Mouse (Mus musculus): ENCODE results near the gene Wbp2. TPM values are rescaled to one million over a fixed set of nuclear protein-coding genes. Genes with fewer than 3 reads are reported as not detected.
"Not testable (repeated sequence)": the region's sequence is repeated elsewhere in the genome, so short reads cannot be mapped to it uniquely, and the experiment has no call there.

The Wbp2 gene
- polyA plus RNA-seq, 1 experiment from 2014 or later = 128 TPM

DNA sequence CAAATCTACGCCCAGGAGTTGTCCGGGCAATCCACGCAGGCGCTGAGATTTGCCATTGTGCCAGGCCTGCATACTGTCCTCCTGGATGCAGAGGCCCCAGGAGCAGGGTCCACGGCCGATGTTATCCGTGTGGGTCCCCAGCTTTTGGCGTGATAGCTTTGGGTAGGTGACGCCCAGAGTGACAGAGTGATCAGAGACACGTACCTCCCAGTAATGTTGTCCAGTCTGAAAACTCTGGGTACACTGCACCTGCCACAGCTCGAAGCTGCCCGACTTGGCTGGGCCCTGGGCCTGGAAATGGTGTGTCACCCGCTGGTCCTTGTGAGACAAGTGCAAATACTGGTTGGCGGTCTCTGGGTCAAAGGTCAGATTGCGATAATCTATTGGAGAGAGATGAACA lies 39.5 kb upstream of the Wbp2 start:
- no peaks in the 10 kb centered on the region for H3K9me3 ChIP-seq
- WGBS = 96% methylated on average over 15 of the region's 15 CpGs

DNA sequence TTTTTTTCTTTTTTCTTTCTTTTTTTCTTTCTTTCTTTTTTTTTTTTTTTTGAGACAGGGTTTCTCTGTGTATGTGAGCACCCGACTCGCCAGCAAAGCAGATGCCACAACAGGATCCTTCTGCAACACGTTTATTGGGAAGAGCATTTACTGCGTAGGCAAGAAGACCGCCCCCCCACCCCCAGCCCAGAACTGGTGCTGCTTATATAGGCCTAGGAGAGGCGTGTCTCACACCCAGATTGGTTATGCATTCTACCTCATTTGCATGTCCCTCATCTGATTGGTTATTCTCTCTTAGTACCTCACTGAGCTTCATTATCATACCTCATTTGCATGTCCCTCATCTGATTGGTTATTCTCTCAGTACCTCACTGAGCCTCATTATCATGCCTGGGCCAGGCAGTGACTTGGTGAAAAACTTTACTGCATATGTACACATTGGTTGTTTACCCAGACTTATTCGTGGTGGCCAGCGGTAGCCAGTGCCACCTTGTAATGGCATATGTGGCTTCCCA lies 35.0 kb upstream of the Wbp2 start:
- DNase-seq (ENCODE audit: low spot score); H3K9me3 ChIP-seq; H3K27me3 ChIP-seq (ENCODE audit: insufficient read depth, poor library complexity, severe bottlenecking); H3K27ac ChIP-seq; H3K4me3 ChIP-seq: not testable (repeated sequence)
- WGBS = 91% methylated on average over 8 of the region's 8 CpGs
- Histone ChIP-seq H3K4me1 (replicated peaks) (peaks cover 20% of the 10 kb centered on the region), H3K36me3 (peaks cover 12% of the 10 kb centered on the region)

More for the DNA sequence above, 39.5 kb upstream of the Wbp2 start:
- Histone ChIP-seq H3K4me1 (replicated peaks) (peaks cover 43% of the 10 kb centered on the region), H3K4me3 (no peak overlapping the region), H3K27me3 (ENCODE audit: insufficient read depth, poor library complexity, severe bottlenecking) (peaks cover 11% of the 10 kb centered on the region), H3K36me3 (peaks cover 13% of the 10 kb centered on the region), H3K27ac (no peak overlapping the region)
- DNase-seq (ENCODE audit: low spot score) = no peak

DNA sequence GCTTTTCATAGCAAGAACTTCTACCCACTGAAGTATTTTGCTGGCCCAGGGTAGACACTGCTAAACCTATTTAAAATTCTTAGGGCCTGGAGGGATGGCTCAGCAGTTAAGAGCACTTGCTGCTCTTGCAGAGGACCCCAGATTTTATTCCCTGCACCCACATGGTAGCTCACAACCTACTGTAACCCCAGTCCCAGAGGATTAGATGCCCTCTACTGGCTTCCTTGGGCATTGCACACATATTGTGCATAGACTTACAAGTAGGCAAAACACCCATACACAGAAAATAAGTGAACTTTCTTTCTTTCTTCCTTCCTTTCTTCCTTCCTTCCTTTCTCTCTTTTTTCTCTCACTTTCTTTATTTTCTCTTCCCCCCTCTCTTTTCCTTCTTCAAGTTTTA lies 31.0 kb upstream of the Wbp2 start:
- DNase-seq (ENCODE audit: low spot score) = no peak
- no peaks in the 10 kb centered on the region for H3K9me3 ChIP-seq
- no peak overlapping the region for H3K4me3 ChIP-seq
- no peak overlapping the region for H3K27ac ChIP-seq
- no peaks in the 10 kb centered on the region for H3K36me3 ChIP-seq
- peaks cover 19% of the 10 kb centered on the region for H3K4me1 ChIP-seq (replicated peaks)
- no peaks in the 10 kb centered on the region; the same call in 1 of the 2 replicates for H3K27me3 ChIP-seq (ENCODE audit: insufficient read depth, poor library complexity, severe bottlenecking)

DNA sequence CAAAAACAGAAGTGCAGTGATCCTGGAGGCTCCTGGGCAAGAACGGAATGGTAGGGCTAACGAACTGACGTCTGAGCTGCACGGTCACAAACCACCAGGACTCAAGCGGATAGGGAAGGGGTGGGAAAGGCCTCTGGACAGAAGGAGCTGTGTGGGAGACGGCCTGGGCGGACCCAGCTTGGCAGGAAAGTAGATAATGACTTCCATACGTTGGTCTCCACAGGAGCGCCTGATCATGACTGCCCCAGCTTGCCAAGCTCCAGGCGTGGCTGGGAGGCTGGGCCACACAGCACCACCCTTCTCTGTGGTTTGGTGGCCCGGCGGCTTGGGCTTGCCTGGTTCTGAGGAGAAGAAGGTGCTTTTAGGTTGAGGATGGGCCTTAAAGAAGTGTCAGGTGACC lies 30.4 kb upstream of the Wbp2 start:
- Histone ChIP-seq H3K27me3 (ENCODE audit: insufficient read depth, poor library complexity, severe bottlenecking) (peaks cover 1% of the 10 kb centered on the region), H3K36me3 (no peaks in the 10 kb centered on the region), H3K4me3 (no peak overlapping the region), H3K27ac (peak overlapping the region; percentile 35; the same call in 1 of the 2 replicates), H3K4me1 (replicated peaks) (peaks cover 19% of the 10 kb centered on the region), H3K9me3 (no peaks in the 10 kb centered on the region)
- no peak for DNase-seq (ENCODE audit: low spot score)
- WGBS = 66% methylated on average over 12 of the region's 12 CpGs

DNA sequence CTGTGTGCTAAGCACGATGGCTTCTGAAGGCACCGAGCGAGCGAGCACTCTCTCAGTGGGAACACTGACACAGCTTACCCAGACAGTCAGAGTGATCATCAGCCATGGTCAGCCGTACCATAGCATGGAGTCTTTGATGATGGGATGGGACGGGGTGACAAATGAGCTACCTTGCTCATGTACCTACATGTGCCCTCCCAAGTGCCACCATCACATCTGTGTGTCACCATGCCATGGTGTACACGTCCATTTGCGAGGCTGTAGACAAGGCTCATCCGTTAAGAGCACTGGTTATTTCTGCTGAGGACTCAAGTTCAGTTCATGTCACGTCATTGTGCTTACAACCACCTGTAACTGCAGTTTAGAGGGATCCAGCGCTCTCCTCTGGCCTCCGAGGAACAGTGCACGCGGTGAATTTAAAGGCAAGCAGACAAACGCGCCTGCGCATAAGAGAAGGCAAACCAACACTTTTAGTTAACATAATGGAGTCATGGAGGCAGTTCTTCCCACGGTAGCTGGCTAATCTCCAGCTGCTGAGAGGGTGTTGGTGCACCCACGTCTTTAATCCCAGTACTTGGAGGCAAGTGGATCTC lies 24.9 kb upstream of the Wbp2 start:
- Histone ChIP-seq H3K4me1 (replicated peaks) (peaks cover 36% of the 10 kb centered on the region), H3K9me3 (no peaks in the 10 kb centered on the region), H3K4me3 (no peak overlapping the region), H3K27ac (no peak overlapping the region), H3K27me3 (ENCODE audit: insufficient read depth, poor library complexity, severe bottlenecking) (peaks cover 56% of the 10 kb centered on the region), H3K36me3 (no peaks in the 10 kb centered on the region)
- WGBS = 85% methylated on average over 19 of the region's 19 CpGs
- DNase-seq (ENCODE audit: low spot score) = no peak

DNA sequence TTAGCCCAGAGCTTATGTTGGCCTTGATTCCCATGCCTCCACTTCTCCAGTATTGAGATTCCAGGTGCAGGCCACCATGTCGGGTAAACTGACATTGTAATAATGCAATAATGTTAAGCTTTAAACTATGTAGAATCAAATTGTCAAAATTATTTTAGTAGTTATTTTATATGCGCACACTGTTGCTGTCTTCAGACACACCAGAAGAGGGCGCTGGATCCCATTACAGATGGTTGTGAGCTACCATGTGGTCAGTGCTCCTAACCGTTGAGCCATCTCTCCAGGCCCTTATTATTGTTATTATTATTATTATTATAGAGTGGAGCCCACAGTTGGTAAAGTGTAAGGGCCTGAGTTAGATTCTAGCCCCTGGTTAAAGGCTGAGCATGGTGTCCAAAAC lies 24.3 kb upstream of the Wbp2 start:
- no peaks in the 10 kb centered on the region for H3K36me3 ChIP-seq
- peaks cover 43% of the 10 kb centered on the region for H3K4me1 ChIP-seq (replicated peaks)
- no peaks in the 10 kb centered on the region for H3K9me3 ChIP-seq
- 82% methylated on average over 4 of the region's 4 CpGs for WGBS
- H3K27ac ChIP-seq = no peak overlapping the region
- H3K27me3 ChIP-seq (ENCODE audit: insufficient read depth, poor library complexity, severe bottlenecking) = peaks cover 63% of the 10 kb centered on the region
- no peak for DNase-seq (ENCODE audit: low spot score)
- H3K4me3 ChIP-seq = no peak overlapping the region

DNA sequence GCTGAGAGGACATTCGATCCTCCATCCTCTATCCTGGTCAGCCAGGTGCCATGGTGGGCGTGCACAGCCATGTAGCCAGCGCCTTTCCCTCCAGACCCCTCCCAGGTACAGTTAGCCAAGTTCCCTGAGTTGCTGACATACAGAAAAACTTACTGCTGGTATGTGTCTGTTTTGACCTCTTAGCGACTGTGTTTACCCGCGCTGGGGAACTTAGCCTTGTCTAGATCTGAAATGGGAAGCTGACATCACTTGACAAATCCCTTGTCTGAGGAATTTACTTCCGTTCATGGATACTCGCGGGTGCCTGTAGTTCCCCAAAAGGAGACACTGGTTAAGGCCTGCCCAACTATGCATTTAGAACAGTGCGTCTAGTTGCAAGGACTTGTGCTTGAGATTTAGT lies 23.7 kb upstream of the Wbp2 start:
- Histone ChIP-seq H3K9me3 (no peaks in the 10 kb centered on the region), H3K27ac (0 out of 2 replicates have a peak overlapping the region, but pooled peaks have one; percentile 68), H3K4me1 (replicated peaks) (peaks cover 48% of the 10 kb centered on the region), H3K27me3 (ENCODE audit: insufficient read depth, poor library complexity, severe bottlenecking) (peaks cover 68% of the 10 kb centered on the region), H3K4me3 (peak overlapping the region; percentile 45), H3K36me3 (no peaks in the 10 kb centered on the region)
- no peak for DNase-seq (ENCODE audit: low spot score)
- WGBS = 32% methylated on average over 10 of the region's 10 CpGs

DNA sequence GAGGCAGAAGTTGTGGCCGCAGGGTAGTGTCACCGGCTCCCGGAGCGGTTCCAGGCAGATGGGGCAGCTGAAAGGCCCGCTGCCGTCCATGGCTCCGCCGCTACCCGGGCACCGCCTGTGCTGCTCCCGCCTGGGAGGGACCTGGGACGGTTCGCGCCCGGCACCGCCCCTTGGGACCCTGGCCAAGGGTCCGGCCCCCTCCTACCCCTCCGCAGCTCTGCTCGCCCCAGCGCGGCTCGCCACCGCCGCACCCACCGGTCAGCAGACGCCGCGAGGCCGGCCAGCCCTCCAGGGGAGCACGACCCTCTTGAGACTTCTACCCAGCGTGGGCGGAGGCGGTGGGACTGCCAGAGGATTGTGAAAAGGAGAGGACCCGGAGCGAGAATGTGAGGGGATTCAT lies 23.3 kb upstream of the Wbp2 start:
- Histone ChIP-seq H3K27ac (peak overlapping the region; percentile 68), H3K36me3 (no peaks in the 10 kb centered on the region), H3K4me1 (replicated peaks) (peaks cover 50% of the 10 kb centered on the region), H3K27me3 (ENCODE audit: insufficient read depth, poor library complexity, severe bottlenecking) (peaks cover 72% of the 10 kb centered on the region), H3K9me3 (no peaks in the 10 kb centered on the region), H3K4me3 (peak overlapping the region; percentile 45)
- 3% methylated on average over 35 of the region's 35 CpGs for WGBS
- peak; percentile 33 for DNase-seq (ENCODE audit: low spot score)

DNA sequence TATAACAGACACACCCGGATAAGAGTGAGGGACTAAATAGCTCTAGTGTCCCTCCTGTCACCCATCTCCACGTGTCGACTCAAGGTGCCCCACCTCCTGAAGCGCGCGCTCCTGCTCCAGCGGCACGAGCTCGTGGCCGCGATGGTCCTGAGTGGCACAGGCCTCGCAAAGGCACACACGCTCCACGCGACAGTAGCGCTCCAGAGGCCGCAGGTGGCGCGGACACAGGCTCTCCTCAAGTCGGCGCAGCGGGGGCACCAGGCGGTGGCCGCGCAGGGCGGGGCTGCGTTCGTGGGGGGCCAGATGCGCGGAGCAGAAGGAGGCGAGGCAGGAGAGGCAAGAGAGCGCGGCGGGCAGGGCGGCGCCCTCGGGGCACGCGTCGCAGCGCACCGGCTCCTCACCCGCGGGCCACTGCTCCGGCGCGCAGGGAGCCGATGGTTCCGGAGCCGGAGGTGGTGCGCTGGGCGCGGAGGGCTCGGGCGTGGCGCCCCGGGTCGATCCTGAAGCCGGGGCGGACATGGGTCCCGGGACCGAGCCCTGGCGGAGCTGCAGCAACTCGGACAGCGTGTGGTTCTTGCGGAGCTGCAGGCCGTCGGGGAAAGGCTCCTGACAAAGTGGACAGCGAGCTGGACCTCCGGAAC lies 22.8 kb upstream of the Wbp2 start:
- Histone ChIP-seq H3K27me3 (ENCODE audit: insufficient read depth, poor library complexity, severe bottlenecking) (peaks cover 76% of the 10 kb centered on the region), H3K27ac (peak overlapping the region; percentile 68), H3K4me1 (replicated peaks) (peaks cover 55% of the 10 kb centered on the region), H3K4me3 (peak overlapping the region; percentile 45), H3K9me3 (no peaks in the 10 kb centered on the region), H3K36me3 (no peaks in the 10 kb centered on the region)
- WGBS = 2% methylated on average over 70 of the region's 70 CpGs
- DNase-seq (ENCODE audit: low spot score) = peak; percentile 42

DNA sequence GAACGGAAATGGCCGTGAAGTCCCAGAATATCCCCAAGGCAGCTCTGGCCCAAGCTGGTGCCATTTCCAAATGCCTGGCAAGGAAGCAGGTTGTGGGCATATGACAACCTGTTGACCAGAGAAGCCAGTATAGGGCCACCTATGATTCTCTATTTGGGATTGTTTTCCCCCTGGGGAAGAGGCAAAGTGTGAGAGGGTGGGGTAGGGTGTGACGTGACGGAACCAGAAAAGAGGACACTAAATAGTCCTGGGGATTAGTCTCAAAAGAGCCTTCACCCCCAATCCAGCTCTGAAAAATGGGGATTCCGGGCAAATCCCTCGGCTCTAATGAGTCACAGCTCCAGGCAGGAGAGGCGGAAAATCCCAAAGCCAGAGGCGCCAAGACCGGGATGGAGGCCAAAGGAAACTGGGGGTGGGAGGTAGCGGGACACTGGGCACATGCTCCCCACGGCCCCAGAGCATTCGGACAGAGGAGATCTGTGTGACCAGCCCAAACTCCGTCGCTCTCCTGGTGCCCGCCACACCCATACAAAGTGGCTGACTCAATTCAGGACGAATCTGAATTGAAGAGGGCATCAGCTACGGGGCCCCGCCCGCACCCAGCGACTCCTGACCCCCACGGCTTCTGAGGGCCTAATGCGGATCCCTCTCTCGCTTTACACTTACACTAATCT lies 21.8 kb upstream of the Wbp2 start:
- WGBS = 6% methylated on average over 23 of the region's 23 CpGs
- DNase-seq (ENCODE audit: low spot score) = peak; percentile 37
- Histone ChIP-seq H3K27me3 (ENCODE audit: insufficient read depth, poor library complexity, severe bottlenecking) (peaks cover 80% of the 10 kb centered on the region), H3K9me3 (no peaks in the 10 kb centered on the region), H3K27ac (no peak overlapping the region), H3K36me3 (no peaks in the 10 kb centered on the region), H3K4me1 (replicated peaks) (peaks cover 65% of the 10 kb centered on the region), H3K4me3 (peak overlapping the region; percentile 45)

DNA sequence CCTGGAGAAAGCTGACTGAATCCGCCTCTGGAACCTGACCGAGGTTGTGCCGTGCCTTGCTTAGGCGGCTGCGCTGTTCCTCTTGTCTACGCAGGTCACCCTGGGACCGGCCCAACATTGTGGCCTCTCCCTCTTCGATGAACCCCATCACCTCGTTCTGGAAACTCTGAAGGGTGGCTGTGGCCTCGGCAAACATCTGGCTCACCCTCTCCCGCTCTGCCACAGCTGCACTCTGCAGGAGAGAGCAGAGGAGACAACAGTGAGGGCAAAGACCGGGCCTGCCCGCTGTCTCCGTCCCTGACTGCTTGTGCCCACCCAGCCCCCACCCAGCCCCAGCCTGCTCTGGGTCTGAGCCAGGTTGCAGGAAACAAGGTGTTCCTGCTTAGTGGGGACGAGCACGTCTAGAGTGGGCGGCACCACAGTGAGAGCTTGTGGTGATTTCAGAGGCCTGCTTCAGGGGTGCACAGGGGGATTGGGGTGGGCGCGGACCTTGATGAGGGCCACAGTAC lies 21.0 kb upstream of the Wbp2 start:
- H3K27me3 ChIP-seq (ENCODE audit: insufficient read depth, poor library complexity, severe bottlenecking) = peaks cover 80% of the 10 kb centered on the region
- no peaks in the 10 kb centered on the region for H3K9me3 ChIP-seq
- peak overlapping the region; percentile 16; the same call in 1 of the 2 replicates for H3K27ac ChIP-seq
- WGBS = 9% methylated on average over 19 of the region's 19 CpGs
- H3K36me3 ChIP-seq = no peaks in the 10 kb centered on the region
- DNase-seq (ENCODE audit: low spot score) = peak; percentile 19
- H3K4me1 ChIP-seq (replicated peaks) = peaks cover 72% of the 10 kb centered on the region
- peak overlapping the region; percentile 45; the same call in 1 of the 2 replicates for H3K4me3 ChIP-seq

DNA sequence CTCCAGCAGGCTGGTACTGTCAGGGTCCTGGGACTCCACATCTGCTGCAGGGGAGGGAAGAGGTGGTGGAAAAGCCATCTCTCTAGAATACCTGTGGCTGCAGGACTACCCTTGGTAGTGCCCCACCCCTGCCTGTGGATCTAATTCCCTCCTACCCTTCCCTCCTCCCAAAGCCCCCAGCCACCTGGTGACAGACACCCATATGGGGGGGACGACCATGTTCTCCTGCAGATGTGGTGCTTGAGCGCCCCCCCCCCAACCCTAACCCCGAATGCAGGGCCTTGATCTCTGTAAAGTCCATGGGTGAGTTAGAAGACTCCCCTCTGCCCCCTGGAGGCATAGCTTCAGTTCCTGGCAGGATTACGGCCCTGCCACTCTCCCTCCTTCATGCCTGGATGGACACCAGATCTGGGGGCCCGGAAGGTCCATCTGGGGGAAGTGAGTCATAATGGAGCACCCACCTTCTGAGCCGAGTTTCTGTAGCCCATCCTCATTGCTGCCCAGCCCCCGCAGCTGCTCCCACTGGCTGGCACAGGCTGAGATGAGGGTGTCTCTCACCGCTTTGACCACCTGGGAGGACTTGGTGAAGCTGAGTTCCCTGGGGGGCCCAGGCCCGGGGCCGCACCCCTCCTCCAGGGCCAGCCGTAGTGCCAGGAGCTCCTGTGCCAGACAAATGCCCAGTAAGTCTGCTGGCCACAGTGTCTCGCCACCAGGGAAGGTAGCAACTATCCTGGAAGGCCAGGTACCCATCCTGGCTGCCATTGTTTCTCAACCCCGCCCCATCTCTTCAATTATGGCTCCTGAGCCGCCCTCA lies 20.4 kb upstream of the Wbp2 start:
- 18% methylated on average over 14 of the region's 14 CpGs for WGBS
- no peaks in the 10 kb centered on the region for H3K9me3 ChIP-seq
- peak overlapping the region; percentile 45; the same call in 1 of the 2 replicates for H3K4me3 ChIP-seq
- H3K27me3 ChIP-seq (ENCODE audit: insufficient read depth, poor library complexity, severe bottlenecking) = peaks cover 78% of the 10 kb centered on the region
- peaks cover 76% of the 10 kb centered on the region for H3K4me1 ChIP-seq (replicated peaks)
- no peaks in the 10 kb centered on the region for H3K36me3 ChIP-seq
- H3K27ac ChIP-seq = peak overlapping the region; percentile 1; the same call in 1 of the 2 replicates
- peak; percentile 25 for DNase-seq (ENCODE audit: low spot score)
